Mouse (Mus musculus) stomach, postnatal 0 days (tissue): Measurements from ENCODE around the gene 4930507D05Rik. TPM values are rescaled to one million over a fixed set of nuclear protein-coding genes. Genes with fewer than 3 reads are reported as not detected.
A peak's percentile ranks its signal among the peaks of the same experiment; 100 is the strongest.

Source experiments
- ATAC-seq: fragments of 200-750 bp; cut with Nextera tagmentation; 2 replicates; pipeline ENCODE4 v1.8.0; 2017; ENCODE audit not compliant: low FRiP score, low TSS enrichment
- DNase-seq: peaks from one replicate; pipeline ENCODE4 v3.0.0-alpha.2; 2016; ENCODE audit warnings: low spot score
- H3K27ac ChIP-seq: fragments of 300-500 bp; sonication (generic); replicated peaks from 2 replicates; pipeline ENCODE4 v1.5.1; 2014; ENCODE audit warnings: mild to moderate bottlenecking, control low read depth
- H3K27me3 ChIP-seq: fragments of 300-500 bp; sonication (generic); 2 replicates; pipeline ENCODE4 v1.6.1; 2014; ENCODE audit warnings: low read length; ENCODE audit not compliant: control insufficient read depth, insufficient read depth
- H3K36me3 ChIP-seq: fragments of 300-500 bp; sonication (generic); 2 replicates; pipeline ENCODE4 v1.6.1; 2014; ENCODE audit warnings: low read length, mixed read lengths; ENCODE audit not compliant: control insufficient read depth, insufficient read depth
- H3K4me1 ChIP-seq: fragments of 300-500 bp; sonication (generic); replicated peaks from 2 replicates; pipeline ENCODE4 v1.6.1; 2014; ENCODE audit warnings: antibody characterized with exemption; ENCODE audit not compliant: control insufficient read depth, insufficient read depth
- H3K4me2 ChIP-seq: fragments of 300-500 bp; sonication (generic); replicated peaks from 2 replicates; pipeline ENCODE4 v1.6.1; 2014; ENCODE audit warnings: low read depth, mild to moderate bottlenecking, control low read depth, moderate library complexity
- H3K4me3 ChIP-seq: fragments of 300-500 bp; sonication (generic); 2 replicates; pipeline ENCODE4 v1.5.1; 2014; ENCODE audit warnings: low read depth, low read length, control low read depth
- H3K9ac ChIP-seq: fragments of 300-500 bp; sonication (generic); 2 replicates; pipeline ENCODE4 v1.6.1; 2014; ENCODE audit warnings: mild to moderate bottlenecking, low read length, control low read depth, mixed read lengths
- H3K9me3 ChIP-seq: fragments of 300-500 bp; sonication (generic); 2 replicates; pipeline ENCODE4 v1.6.1; 2016; ENCODE audit warnings: low read length; ENCODE audit not compliant: control insufficient read depth
- CTCF ChIP-seq: IDR thresholded peaks from 2 replicates; pipeline ENCODE4 v1.5.1; 2016; ENCODE audit warnings: antibody characterized with exemption, low read depth, mild to moderate bottlenecking, moderate library complexity
- EP300 ChIP-seq: optimal IDR thresholded peaks from 2 replicates; pipeline ENCODE3; 2016; ENCODE audit warnings: antibody characterized with exemption
- WGBS: fragments of 180-500 bp; shearing (Covaris S2); extraction: QIAGEN DNeasy Blood & Tissue Kit; methylation state at CpG from one replicate; pipeline ENCODE4 v1.1.7; 2014; 5-methylcytosine and 5-hydroxymethylcytosine counted together
- polyA plus RNA-seq: library from polyadenylated mRNA; unstranded; fragments of >200 nt; fragmentation: Nextera tagmentation; extraction: Ambion mirVana; gene quantifications from 2 replicates; pipeline ENCODE4 v1.2.1, GENCODE M21; 2015

The 4930507D05Rik gene
- 0.21 and 0.23 TPM in 2 replicates for polyA plus RNA-seq

DNA sequence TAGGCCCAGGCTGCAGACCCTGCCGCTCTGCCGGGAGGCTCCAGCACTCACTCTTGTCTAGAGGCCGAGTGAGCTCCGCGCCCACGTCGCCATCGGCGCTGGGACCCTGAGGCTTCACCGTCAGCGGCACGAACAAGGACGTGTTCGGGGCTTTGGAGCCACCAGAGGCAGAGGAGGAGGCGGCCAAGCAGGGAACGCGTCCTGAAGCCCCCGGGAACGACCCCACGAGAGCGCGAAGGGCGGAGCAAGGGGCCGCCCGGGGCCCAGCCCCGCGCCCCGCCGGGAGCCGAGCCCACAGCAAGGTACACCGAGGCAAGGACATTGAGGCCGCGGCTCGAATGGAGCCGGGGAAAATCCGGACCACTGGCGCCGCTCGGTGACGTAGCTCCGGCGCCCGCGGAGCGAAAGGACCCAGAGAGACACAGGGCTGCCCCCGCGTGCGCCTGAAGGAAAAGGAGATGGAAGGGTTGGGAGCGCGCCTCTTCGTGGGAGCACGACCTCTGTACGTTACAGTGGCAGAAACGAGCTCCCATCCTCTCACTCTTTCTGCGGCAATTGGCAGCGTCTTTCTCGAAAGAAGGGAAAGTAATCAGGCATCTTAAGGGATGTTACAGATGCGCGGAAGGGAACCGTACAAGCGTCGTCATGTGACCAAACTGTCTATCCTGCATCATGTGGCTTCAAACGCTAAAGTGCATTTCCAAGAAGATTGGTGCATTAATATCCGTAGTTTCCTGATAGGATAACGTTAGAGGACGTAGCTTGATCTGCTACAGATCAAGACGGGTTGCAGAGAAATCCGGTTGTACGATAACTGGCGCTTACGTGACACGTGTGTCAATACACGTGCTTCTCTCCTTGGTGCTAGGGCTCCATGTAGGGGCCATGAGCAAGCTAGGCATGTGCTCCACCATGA, at the start of gene 4930507D05Rik, which contains the start of gene Supv3l1:
TSS of gene 4930507D05Rik (plus strand) at position 126 of the 916 bp plus-strand sequence.
TSS of gene Supv3l1 (minus strand) at position 375 of the 916 bp plus-strand sequence.
- Histone ChIP-seq H3K4me1 (no peaks in the 10 kb centered on the region), H3K36me3 (peaks cover 8% of the 10 kb centered on the region), H3K4me3 (peak within 1 kb of the TSS; percentile 98), H3K9ac (peak within 1 kb of the TSS; percentile 97), H3K27me3 (no peaks in the 10 kb centered on the region), H3K4me2 (peak within 1 kb of the TSS; percentile 72), H3K9me3 (no peaks in the 10 kb centered on the region), H3K27ac (peak within 1 kb of the TSS; percentile 89)
- under 1% methylated on average over 73 of the region's 73 CpGs for WGBS
- peak; percentile 97 for TF ChIP-seq EP300
- TF ChIP-seq CTCF = no peak
- DNase-seq (peak; percentile 90), ATAC-seq (peak; percentile 92)

DNA sequence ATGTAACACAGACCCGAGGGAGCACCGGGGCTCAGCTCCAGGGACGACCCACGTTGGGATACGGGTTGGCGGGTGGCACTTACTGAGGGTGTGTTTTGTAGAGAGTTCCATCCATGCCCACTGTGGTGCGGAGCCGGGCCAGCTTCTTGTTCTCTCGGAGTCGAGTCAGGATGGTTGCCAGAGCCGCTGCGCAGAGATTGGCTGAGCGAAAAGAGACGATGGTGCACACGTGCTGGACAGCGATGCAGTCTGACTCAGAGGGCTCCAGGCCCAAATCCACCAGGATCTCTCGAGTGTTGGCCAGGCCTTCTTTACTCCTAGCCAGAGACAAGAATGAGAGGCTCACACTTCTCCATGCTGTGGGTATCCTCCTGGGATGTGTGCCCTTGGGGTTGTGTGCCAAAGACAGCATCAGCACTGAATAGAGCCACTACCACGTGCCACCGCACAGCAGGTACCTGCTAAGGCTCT, 47.6 kb upstream of the 4930507D05Rik start:
- no peaks in the 10 kb centered on the region for H3K27me3 ChIP-seq
- no peak overlapping the region for H3K9ac ChIP-seq
- ATAC-seq = 0 out of 2 replicates have a peak, but pooled peaks have one; percentile 22
- H3K36me3 ChIP-seq = no peaks in the 10 kb centered on the region
- no peaks in the 10 kb centered on the region for H3K9me3 ChIP-seq
- TF ChIP-seq CTCF (no peak), EP300 (no peak)
- H3K4me3 ChIP-seq = no peak overlapping the region
- no peak overlapping the region for H3K4me2 ChIP-seq
- H3K4me1 ChIP-seq = no peaks in the 10 kb centered on the region
- DNase-seq = no peak
- no peak overlapping the region for H3K27ac ChIP-seq
- 63% methylated on average over 19 of the region's 19 CpGs for WGBS

DNA sequence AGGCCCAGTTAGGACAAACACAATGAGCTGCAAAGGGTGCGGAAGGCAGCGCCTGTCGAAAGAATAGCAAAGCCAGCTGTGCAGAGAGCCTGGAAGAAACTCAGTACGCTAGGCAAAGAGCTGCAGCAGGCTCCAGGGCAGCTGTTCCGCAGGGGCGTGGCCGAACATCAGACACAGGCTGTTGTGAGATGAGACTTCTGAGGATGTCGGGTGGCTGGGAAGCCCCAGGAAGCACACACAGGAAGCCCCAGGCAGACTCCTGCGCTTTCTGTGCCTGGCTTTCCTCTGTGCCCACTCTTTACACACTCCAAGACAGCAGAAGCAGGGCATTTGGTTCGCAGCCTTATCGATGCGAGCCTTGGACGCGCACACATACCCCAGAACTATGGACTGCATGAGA, 44.4 kb upstream of the 4930507D05Rik start:
- Histone ChIP-seq H3K9me3 (no peaks in the 10 kb centered on the region), H3K36me3 (no peaks in the 10 kb centered on the region), H3K4me1 (no peaks in the 10 kb centered on the region), H3K27ac (no peak overlapping the region), H3K9ac (no peak overlapping the region), H3K27me3 (no peaks in the 10 kb centered on the region), H3K4me3 (no peak overlapping the region), H3K4me2 (peak overlapping the region; percentile 44)
- TF ChIP-seq CTCF = no peak
- TF ChIP-seq EP300 = no peak
- ATAC-seq = peak; percentile 39; the same call in 1 of the 2 replicates
- DNase-seq = no peak
- WGBS = 40% methylated on average over 14 of the region's 14 CpGs

DNA sequence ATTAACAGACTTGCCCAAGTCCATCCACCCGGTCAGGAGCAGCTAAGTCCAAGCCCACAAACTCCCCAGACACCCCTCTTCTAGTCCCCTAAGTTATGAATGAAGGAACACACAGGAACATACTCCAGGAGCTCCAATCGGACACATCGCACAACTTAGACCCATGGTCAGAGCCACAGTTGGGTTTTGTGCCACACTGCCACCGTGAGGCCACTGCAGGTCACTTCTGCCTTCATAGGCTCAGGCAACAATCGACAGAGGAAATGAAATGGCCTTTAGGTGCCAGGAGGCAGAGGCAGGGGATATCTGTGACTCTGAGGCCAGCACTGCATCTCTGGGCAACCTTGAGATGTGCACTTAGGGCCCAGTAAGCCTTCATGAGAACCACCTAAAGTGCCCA, 38.3 kb upstream of the 4930507D05Rik start:
- DNase-seq (peak; percentile 80), ATAC-seq (peak; percentile 28; the same call in 1 of the 2 replicates)
- no peak overlapping the region for H3K27ac ChIP-seq
- H3K9ac ChIP-seq = no peak overlapping the region
- TF ChIP-seq CTCF (peak; percentile 95), EP300 (no peak)
- no peak overlapping the region for H3K4me2 ChIP-seq
- H3K36me3 ChIP-seq = no peaks in the 10 kb centered on the region
- no peaks in the 10 kb centered on the region for H3K4me1 ChIP-seq
- H3K9me3 ChIP-seq = no peaks in the 10 kb centered on the region
- no peak overlapping the region for H3K4me3 ChIP-seq
- no peaks in the 10 kb centered on the region for H3K27me3 ChIP-seq
- 4% methylated on average over 5 of the region's 5 CpGs for WGBS

DNA sequence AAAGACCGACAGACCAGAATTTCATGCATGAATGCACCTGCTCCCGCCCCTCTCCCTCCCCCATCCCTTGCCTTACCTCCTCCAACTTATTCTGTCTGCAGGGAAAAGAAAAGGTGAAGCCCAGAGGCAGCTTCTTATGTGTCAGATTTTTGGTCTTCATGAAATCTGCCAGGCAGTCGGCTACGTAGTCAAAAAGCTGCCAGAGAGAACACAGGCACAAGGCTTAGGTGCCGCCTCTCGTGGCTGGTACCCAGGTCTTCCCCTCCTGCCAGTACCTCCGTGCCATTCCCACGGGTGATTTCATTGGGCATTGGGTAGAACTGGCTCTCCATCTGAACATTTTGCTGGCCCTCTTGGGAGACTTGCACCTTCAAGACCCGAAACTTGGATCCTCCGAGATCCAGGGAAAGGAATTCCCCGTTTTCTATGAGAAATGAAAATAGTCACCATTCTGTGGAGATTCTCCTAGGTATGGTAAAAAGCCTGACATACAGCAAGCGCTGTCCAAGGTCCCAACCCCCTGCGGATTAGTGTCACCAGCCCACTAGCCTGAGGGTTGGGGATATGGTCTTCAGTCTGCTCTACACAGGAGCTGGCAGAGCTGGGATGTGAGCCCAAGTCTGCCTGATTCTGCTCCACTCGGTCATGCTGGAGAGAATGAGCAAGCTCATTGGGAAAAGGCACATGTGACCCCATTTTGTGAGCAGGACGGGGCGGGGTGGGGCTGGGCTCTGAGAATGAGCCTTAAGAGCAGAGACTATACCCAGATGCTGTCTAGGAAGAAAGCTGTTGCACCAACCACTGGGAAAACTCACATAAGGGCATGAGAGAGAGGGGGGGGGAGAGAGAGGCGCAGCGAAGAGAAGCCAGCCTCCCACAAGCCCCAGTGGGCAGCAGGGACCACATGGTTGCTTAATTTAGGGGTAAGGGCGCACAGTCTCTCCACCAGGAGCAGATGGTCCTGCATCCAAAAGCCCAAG, 37.6 kb upstream of the 4930507D05Rik start:
- ATAC-seq = no peak
- 71% methylated on average over 19 of the region's 19 CpGs for WGBS
- Histone ChIP-seq H3K9ac (no peak overlapping the region; the same call in 1 of the 2 replicates), H3K27me3 (no peaks in the 10 kb centered on the region), H3K9me3 (no peaks in the 10 kb centered on the region), H3K4me2 (no peak overlapping the region), H3K27ac (no peak overlapping the region), H3K4me3 (no peak overlapping the region), H3K36me3 (no peaks in the 10 kb centered on the region), H3K4me1 (no peaks in the 10 kb centered on the region)
- no peak for DNase-seq
- TF ChIP-seq CTCF (no peak), EP300 (no peak)
